Mouse (Mus musculus) lung, embryonic 16.5 days (tissue): ENCODE data around the gene 2210408I21Rik. TPM values are rescaled to one million over a fixed set of nuclear protein-coding genes. Genes with fewer than 3 reads are reported as not detected.

Experiments used
- ATAC-seq: fragments of 200-750 bp; cut with Nextera tagmentation; 2 replicates; pipeline ENCODE4 v1.8.0; 2017; ENCODE audit warnings: low read depth, mild to moderate bottlenecking, moderate library complexity
- H3K27ac ChIP-seq: fragments of 300-500 bp; sonication (generic); 2 replicates; pipeline ENCODE4 v1.5.1; 2014; ENCODE audit warnings: mild to moderate bottlenecking, control low read depth, low read length
- H3K27me3 ChIP-seq: fragments of 300-500 bp; sonication (generic); 2 replicates; pipeline ENCODE4 v1.6.1; 2014; ENCODE audit warnings: low read depth, low read length, mixed read lengths; ENCODE audit not compliant: control insufficient read depth, insufficient read depth
- H3K36me3 ChIP-seq: fragments of 300-500 bp; sonication (generic); 2 replicates; pipeline ENCODE4 v1.6.1; 2014; ENCODE audit warnings: low read length; ENCODE audit not compliant: control insufficient read depth, insufficient read depth
- H3K4me1 ChIP-seq: fragments of 300-500 bp; sonication (generic); replicated peaks from 2 replicates; pipeline ENCODE4 v1.6.1; 2014; ENCODE audit warnings: low read length, mixed read lengths; ENCODE audit not compliant: control insufficient read depth, insufficient read depth
- H3K4me2 ChIP-seq: fragments of 300-500 bp; sonication (generic); 2 replicates; pipeline ENCODE4 v1.6.1; 2014; ENCODE audit warnings: low read depth, low read length, control low read depth
- H3K4me3 ChIP-seq: fragments of 300-500 bp; sonication (generic); 2 replicates; pipeline ENCODE4 v1.5.1; 2014; ENCODE audit warnings: mild to moderate bottlenecking, low read length, control low read depth
- H3K9ac ChIP-seq: fragments of 300-500 bp; sonication (generic); 2 replicates; pipeline ENCODE4 v1.6.1; 2014; ENCODE audit warnings: low read length, control low read depth
- H3K9me3 ChIP-seq: fragments of 300-500 bp; sonication (generic); 2 replicates; pipeline ENCODE4 v1.6.1; 2016; ENCODE audit warnings: low read length; ENCODE audit not compliant: control insufficient read depth
- WGBS: fragments of 180-500 bp; shearing (Covaris S2); extraction: QIAGEN DNeasy Blood & Tissue Kit; methylation state at CpG from one replicate; pipeline ENCODE4 v1.1.7; 2014; 5-methylcytosine and 5-hydroxymethylcytosine counted together
- polyA plus RNA-seq: library from polyadenylated mRNA; unstranded; fragments of >200 nt; fragmentation: Nextera tagmentation; extraction: Ambion mirVana; gene quantifications from 2 replicates; pipeline ENCODE4 v1.2.1, GENCODE M21; 2015

2210408I21Rik gene
- polyA plus RNA-seq, 1 experiment from 2014 or later: 10.5 TPM

DNA sequence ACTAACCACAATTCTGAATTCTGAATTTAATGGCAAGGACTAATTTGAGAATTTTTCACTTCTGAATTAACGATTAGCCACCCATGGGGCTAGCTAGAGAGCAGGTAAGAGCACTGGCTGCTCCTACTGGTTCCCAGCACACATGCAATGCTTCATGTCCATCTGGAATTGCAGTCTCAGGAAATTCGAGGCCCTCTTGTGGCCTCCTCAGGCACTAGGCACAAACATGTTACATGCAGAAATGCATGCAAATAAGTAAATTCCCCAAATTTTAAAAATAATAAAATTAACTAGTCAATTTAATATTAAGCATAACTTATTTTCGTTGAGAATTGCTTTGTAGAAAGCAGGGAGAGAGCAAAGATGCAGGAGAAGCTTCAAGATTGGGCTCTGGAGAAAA, 273.2 kb downstream of the 2210408I21Rik start:
- H3K4me2 ChIP-seq: no peak overlapping the region
- ATAC-seq: no peak
- H3K4me1 ChIP-seq: no peaks in the 10 kb centered on the region

DNA sequence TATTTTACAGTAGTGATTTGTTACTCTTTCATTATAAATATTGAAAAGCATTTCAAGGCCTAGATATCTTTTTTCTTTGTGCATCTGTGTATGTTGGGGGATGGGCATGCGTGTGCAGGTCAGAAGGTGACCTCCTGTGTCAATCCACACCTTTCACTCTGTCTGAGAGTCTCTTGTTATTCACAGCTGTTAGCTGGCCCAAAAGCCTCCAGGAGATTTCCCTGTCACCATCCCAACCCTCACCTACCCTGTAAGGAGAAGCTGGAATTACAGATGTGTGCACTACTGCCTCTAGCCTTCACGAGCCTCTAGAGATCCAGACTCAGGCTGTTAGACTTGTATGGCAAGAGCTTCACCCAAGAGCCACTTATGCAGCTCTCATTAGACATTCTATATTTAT, 274.5 kb downstream of the 2210408I21Rik start:
- ATAC-seq: no peak
- Histone ChIP-seq H3K9me3 (no peaks in the 10 kb centered on the region), H3K9ac (no peak overlapping the region), H3K4me3 (no peak overlapping the region), H3K27ac (no peak overlapping the region), H3K4me1 (no peaks in the 10 kb centered on the region), H3K36me3 (no peaks in the 10 kb centered on the region), H3K4me2 (no peak overlapping the region), H3K27me3 (no peaks in the 10 kb centered on the region)
- WGBS: 29% methylated on average over 2 of the region's 2 CpGs

More for the DNA sequence above, 273.2 kb downstream of the 2210408I21Rik start:
- H3K27me3 ChIP-seq: no peaks in the 10 kb centered on the region
- no peak overlapping the region for H3K4me3 ChIP-seq
- no peaks in the 10 kb centered on the region for H3K36me3 ChIP-seq
- H3K27ac ChIP-seq: no peak overlapping the region
- no peaks in the 10 kb centered on the region for H3K9me3 ChIP-seq
- no peak overlapping the region for H3K9ac ChIP-seq
- 69% methylated on average over 3 of the region's 3 CpGs for WGBS

DNA sequence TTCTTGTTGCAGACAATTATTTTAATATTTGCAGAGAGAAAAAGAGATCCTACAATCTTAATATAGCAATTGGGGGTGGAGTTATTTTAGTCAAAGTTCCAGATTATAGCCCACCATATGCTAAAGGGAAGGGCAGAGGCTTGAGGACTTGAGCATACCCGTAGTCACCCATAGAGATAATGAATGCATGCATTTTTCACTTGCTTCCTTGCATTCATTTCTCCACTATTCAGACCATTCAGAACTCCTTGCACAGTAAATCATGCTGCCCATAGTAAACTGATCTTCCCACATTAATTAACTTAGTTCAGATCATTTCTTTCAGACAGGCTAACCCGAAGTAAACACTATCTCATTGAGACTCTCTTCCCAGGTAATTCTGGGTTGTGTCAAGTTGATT, 277.5 kb downstream of the 2210408I21Rik start:
- Histone ChIP-seq H3K27ac (no peak overlapping the region), H3K4me3 (no peak overlapping the region), H3K9ac (no peak overlapping the region), H3K36me3 (no peaks in the 10 kb centered on the region), H3K9me3 (no peaks in the 10 kb centered on the region), H3K4me2 (no peak overlapping the region), H3K4me1 (no peaks in the 10 kb centered on the region), H3K27me3 (no peaks in the 10 kb centered on the region)
- WGBS: 79% methylated on average over 2 of the region's 2 CpGs
- ATAC-seq: no peak

DNA sequence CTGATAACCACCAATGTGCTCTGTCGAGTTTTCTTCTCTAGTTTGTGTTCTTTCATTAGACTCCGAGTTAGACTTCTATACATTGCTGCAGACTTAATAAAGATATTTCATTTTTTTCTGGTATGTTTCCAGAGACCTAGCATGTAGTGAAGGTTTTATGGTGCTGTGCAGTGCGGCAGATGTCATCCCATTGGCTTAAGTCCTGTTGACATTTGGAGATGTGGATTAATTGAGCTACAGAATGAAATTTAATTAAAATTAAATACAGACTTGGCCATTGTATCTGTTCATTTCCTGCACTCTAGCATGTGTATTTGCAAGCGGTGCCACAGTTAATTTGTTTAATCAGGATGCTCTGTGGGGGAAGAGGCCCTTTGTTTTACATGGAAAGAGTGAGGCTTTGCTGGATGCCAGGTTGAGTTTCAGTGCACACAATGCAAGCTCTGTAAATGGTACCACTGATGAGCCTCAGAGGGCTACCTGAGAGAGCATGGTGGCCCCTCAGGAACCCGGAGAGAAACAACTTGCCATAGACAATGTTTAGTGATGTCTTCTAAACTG, 314.7 kb downstream of the 2210408I21Rik start:
- no peak for ATAC-seq
- Histone ChIP-seq H3K27me3 (no peaks in the 10 kb centered on the region), H3K4me1 (no peaks in the 10 kb centered on the region), H3K9me3 (no peaks in the 10 kb centered on the region), H3K9ac (no peak overlapping the region), H3K4me3 (no peak overlapping the region), H3K36me3 (no peaks in the 10 kb centered on the region), H3K27ac (no peak overlapping the region), H3K4me2 (no peak overlapping the region)
- WGBS: 77% methylated on average over 5 of the region's 5 CpGs

DNA sequence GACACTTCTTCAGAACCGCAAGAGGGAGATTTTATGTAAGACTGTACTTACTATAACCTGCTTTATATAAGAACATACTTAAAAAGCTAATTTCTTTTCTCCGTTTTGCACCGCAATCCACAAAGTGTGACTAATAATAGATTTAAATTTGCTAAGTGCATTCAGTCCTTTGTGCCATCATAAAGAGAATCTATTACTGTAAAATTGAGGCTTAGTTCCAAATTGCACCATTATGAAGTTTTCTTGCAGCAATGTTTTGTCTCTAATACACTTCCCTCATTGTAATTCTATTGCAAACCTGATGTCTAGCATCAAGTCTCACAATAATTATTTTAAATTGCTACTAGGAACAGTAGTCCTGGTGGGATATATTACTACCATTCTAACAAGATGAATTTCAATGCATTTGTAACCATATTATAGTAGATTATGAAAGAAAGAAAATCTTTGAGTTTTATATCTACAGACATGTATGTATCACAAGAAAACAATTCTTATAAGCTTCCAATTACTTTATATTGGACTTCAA, 334.8 kb downstream of the 2210408I21Rik start:
- Histone ChIP-seq H3K9ac (no peak overlapping the region), H3K4me1 (no peaks in the 10 kb centered on the region), H3K9me3 (no peaks in the 10 kb centered on the region), H3K36me3 (no peaks in the 10 kb centered on the region), H3K4me3 (no peak overlapping the region), H3K27me3 (no peaks in the 10 kb centered on the region), H3K27ac (no peak overlapping the region), H3K4me2 (no peak overlapping the region)
- WGBS: 83% methylated on average over 3 of the region's 3 CpGs
- ATAC-seq: no peak

DNA sequence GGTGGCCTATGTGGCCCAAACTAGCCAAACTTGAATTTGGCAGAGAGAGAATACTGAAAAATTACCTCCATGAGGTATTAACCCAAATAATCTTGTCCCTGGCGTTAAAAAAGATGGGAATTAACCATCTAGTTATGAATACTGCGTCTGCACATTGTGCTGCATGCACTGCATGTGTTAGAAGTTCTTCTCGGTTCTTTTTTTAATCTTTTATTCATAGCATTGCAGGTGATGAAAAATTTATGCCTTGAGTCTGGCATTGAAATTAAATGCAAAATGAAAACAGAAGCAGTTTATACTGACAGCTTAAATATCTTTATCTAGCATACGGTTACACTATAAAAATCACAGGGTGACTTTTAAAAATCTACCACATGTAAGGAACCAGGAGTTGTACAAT, 341.1 kb downstream of the 2210408I21Rik start:
- Histone ChIP-seq H3K9ac (no peak overlapping the region), H3K27me3 (no peaks in the 10 kb centered on the region), H3K27ac (no peak overlapping the region), H3K4me2 (no peak overlapping the region), H3K4me3 (no peak overlapping the region), H3K4me1 (no peaks in the 10 kb centered on the region), H3K9me3 (no peaks in the 10 kb centered on the region), H3K36me3 (no peaks in the 10 kb centered on the region)
- 88% methylated on average over 4 of the region's 4 CpGs for WGBS
- no peak for ATAC-seq

DNA sequence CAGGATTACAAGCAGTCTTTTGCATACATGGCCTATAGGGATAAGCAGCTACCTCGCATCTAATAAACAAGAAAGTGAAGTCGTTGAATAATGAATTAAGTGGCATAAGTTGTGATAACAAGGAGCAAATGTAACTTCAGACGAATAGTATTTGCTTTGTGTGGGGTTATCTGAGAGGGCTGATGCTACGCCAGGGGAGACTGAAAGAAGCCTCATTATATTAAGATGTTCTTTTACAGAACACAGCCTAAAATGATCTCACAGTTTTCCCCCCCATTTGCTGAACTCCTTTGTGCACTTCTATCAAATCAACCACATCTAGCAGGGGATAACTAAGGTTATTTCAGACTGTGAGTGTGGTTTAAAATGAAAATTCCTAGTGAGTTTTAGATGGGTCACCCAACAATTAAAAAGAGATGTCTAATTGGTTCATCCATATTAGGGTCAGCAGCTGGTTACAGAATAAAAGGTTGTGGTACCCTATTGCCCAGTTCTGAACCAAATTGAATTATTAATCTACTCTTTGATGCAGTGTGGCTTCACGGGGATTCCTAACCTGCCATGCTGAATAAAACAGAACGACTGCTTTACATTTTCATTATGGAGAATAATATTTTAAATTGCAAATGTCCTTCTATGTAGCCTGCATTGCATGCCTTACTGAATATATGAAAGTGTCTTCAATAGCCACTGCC, 343.2 kb downstream of the 2210408I21Rik start:
- Histone ChIP-seq H3K4me1 (no peaks in the 10 kb centered on the region), H3K9me3 (no peaks in the 10 kb centered on the region), H3K4me3 (no peak overlapping the region), H3K9ac (no peak overlapping the region), H3K27me3 (no peaks in the 10 kb centered on the region), H3K36me3 (no peaks in the 10 kb centered on the region), H3K27ac (no peak overlapping the region), H3K4me2 (no peak overlapping the region)
- WGBS: 51% methylated on average over 6 of the region's 6 CpGs
- ATAC-seq: no peak

DNA sequence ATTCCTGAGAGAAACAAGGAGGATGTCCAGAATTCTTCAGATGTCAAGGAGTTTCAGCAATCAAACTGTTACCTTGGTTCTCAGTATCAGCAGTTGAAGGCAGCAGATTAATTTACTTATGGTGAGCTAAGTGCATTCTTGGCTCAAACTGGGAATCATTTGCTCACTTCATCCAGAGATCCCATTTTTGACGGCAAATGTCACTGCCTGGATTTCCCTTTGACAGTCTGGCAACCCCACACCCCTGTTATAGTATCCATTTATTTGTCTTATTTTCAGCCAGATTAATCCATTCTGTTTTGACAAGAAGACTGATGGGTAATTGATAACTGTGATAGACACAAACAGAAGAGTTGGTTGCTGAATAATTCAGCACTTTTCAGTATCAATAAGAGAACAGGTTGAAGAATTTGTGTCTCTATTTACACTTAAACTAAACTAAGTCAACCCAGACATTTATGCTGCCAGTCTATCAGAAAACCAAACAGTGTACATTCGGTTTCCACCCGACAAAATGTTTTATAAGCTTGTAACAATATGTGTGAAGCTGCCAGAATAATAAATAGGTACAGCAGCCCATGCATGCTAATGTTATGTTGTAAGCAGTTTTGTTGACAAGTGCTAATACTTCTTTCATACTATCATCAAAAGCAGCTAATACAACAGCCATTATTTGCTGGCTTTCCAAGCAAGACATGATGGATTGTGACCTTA, 354.8 kb downstream of the 2210408I21Rik start:
- WGBS: 37% methylated on average over 3 of the region's 3 CpGs
- no peak overlapping the region for H3K4me3 ChIP-seq
- H3K9ac ChIP-seq: no peak overlapping the region
- H3K27ac ChIP-seq: no peak overlapping the region
- H3K9me3 ChIP-seq: no peaks in the 10 kb centered on the region
- no peaks in the 10 kb centered on the region for H3K4me1 ChIP-seq
- no peaks in the 10 kb centered on the region for H3K36me3 ChIP-seq
- no peak for ATAC-seq
- H3K27me3 ChIP-seq: no peaks in the 10 kb centered on the region
- H3K4me2 ChIP-seq: no peak overlapping the region

DNA sequence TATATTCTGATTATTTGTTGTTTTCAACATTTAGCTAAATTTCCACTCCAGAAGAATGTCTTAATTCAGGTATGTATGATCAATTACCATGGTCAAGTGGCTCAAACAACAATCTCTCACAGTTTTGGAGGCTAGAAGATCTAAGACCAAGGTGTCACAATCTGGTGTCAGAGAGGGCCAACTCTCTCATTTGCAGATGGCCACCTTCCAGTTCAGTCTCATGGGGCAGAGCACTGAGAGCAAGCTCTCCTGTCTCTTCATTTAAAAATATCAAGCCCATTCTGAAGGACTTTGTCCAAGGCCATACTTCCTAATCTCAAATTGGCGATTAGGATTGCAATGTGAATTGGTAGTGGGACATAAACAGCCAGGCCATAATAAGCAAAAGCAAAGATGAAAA, 378.7 kb downstream of the 2210408I21Rik start:
- no peak for ATAC-seq
- Histone ChIP-seq H3K9ac (no peak overlapping the region), H3K9me3 (no peaks in the 10 kb centered on the region), H3K36me3 (no peaks in the 10 kb centered on the region), H3K27me3 (no peaks in the 10 kb centered on the region), H3K4me1 (no peaks in the 10 kb centered on the region), H3K27ac (no peak overlapping the region), H3K4me3 (no peak overlapping the region), H3K4me2 (no peak overlapping the region)
- 70% methylated on average over 1 of the region's 1 CpGs for WGBS
